Mouse (Mus musculus): ENCODE measurements around the gene Rln3. TPM values are rescaled to one million over a fixed set of nuclear protein-coding genes. Genes with fewer than 3 reads are reported as not detected.

Gene Rln3
- total RNA-seq (2023): not detected

GRCm38 (mm10) chr8:84044900-84045299 lies at the start of gene Rln3:
TSS of gene Rln3 (minus strand) at chr8:84045000.

GRCm38 (mm10) chr8:84066291-84066930 lies 21.6 kb upstream of the Rln3 start, which contains the start of gene Rfx1:
TSS of gene Rfx1 (plus strand) at chr8:84066834.

GRCm38 (mm10) chr8:84065037-84065436 lies 20.2 kb upstream of the Rln3 start, which contains the start of gene Gm10643:
TSS of gene Gm10643 (minus strand) at chr8:84065137.

GRCm38 (mm10) chr8:84042066-84042947 lies 2.5 kb downstream of the Rln3 start, which contains the start of gene Il27ra:
TSS of gene Il27ra (minus strand) at chr8:84042589.

GRCm38 (mm10) chr8:84021096-84021495 lies 23.7 kb downstream of the Rln3 start, which contains the start of gene Palm3:
TSS of gene Palm3 (plus strand) at chr8:84021471.

GRCm38 (mm10) chr8:84011705-84012498 lies 32.9 kb downstream of the Rln3 start, which contains the start of gene 2210011C24Rik:
TSS of gene 2210011C24Rik (minus strand) at chr8:84012171.

GRCm38 (mm10) chr8:84001281-84002000 lies 43.4 kb downstream of the Rln3 start, which contains the start of gene 1700067K01Rik:
TSS of gene 1700067K01Rik (plus strand) at chr8:84001502.

GRCm38 (mm10) chr8:83997511-83998141 lies 47.2 kb downstream of the Rln3 start, which contains the start of gene Samd1:
TSS of gene Samd1 (plus strand) at chr8:83997672.

Other genes with a start within 250 kb of the Rln3 start
- 59.2 TPM for gene Adgrl1, start 144.9 kb downstream of the Rln3 start, total RNA-seq (2023)
- 0.53 TPM for gene Gm10644, start 89.8 kb downstream of the Rln3 start, total RNA-seq (2023)
- gene Asf1b, start 89.5 kb downstream of the Rln3 start, total RNA-seq (2023): 3.9 TPM
- 37.1 TPM for gene Prkaca, start 72.0 kb downstream of the Rln3 start, total RNA-seq (2023)
- 42.4 TPM for gene Samd1, start 47.3 kb downstream of the Rln3 start, total RNA-seq (2023)
- not detected for gene 1700067K01Rik, start 43.5 kb downstream of the Rln3 start, total RNA-seq (2023)
- gene 2210011C24Rik, start 32.8 kb downstream of the Rln3 start, total RNA-seq (2023): not detected
- gene Palm3, start 23.5 kb downstream of the Rln3 start, total RNA-seq (2023): not detected
- 187 TPM for gene Il27ra, start 2.4 kb downstream of the Rln3 start, total RNA-seq (2023)
- gene Gm10643, start 20.1 kb upstream of the Rln3 start, total RNA-seq (2023): 2.9 TPM
- 113 TPM for gene Rfx1, start 21.8 kb upstream of the Rln3 start, total RNA-seq (2023)
- gene Dcaf15, start 59.8 kb upstream of the Rln3 start, total RNA-seq (2023): 63.6 TPM
- gene Podnl1, start 81.0 kb upstream of the Rln3 start, total RNA-seq (2023): 4.2 TPM
- gene Cc2d1a, start 102.9 kb upstream of the Rln3 start, total RNA-seq (2023): 30.3 TPM
- gene 4930432K21Rik, start 103.0 kb upstream of the Rln3 start, total RNA-seq (2023): 2.7 TPM
- not detected for gene Nanos3, start 140.2 kb upstream of the Rln3 start, total RNA-seq (2023)
- gene Zswim4, start 192.1 kb upstream of the Rln3 start, total RNA-seq (2023): 36.1 TPM
- gene D8Ertd738e, start 204.7 kb upstream of the Rln3 start, total RNA-seq (2023): 193 TPM
- 31.7 TPM for gene Mri1, start 212.3 kb upstream of the Rln3 start, total RNA-seq (2023)
- 18.3 TPM for gene Ccdc130, start 225.4 kb upstream of the Rln3 start, total RNA-seq (2023)

Data from CD4-positive naive resting alpha-beta T cell, adult 76 days (primary cell).